In genomic region chr13:9361457-9361856, GRCm38 (mm10) we compare ENCODE assay signal across 24 mouse cellular contexts.
A peak's percentile ranks its signal among the peaks of the same experiment; 100 is the strongest.
DNase-seq lines count a peak whose midpoint lies in the region; ATAC-seq and TF ChIP-seq lines count a peak whose summit lies in the region.
"Had no signal": no experiment of that assay in that cellular context is flagged by ENCODE, and none has a peak within 500 bp of the region (broad histone marks: within the 10 kb centered on the region; RNA-seq: fewer than 3 reads in every experiment).

No protein-coding gene starts in this region.

- no peak overlapping the region for H3K9ac ChIP-seq in embryonic facial prominence, embryonic 14.5 days (ENCODE audit: low read depth, low read length)
- H3K9ac ChIP-seq in limb, embryonic 14.5 days (ENCODE audit: low read depth, low read length, severe bottlenecking): no peak overlapping the region
- H3K9ac ChIP-seq: embryonic facial prominence, embryonic 15.5 days; forebrain, embryonic 13.5 days; intestine, embryonic 15.5 days; liver, embryonic 15.5 days; midbrain, embryonic 13.5 days had no signal

- WGBS in embryonic facial prominence, embryonic 14.5 days: 67% methylated on average over 2 of the region's 2 CpGs
- WGBS in embryonic facial prominence, embryonic 10.5 days: 89% methylated on average over 2 of the region's 2 CpGs
- WGBS in limb, embryonic 14.5 days: 77% methylated on average over 2 of the region's 2 CpGs
- WGBS in limb, embryonic 10.5 days: 86% methylated on average over 2 of the region's 2 CpGs

- no peaks in the 10 kb centered on the region for H3K4me1 ChIP-seq in embryonic facial prominence, embryonic 14.5 days (ENCODE audit: control insufficient read depth, insufficient read depth, low read length)
- H3K4me1 ChIP-seq in embryonic facial prominence, embryonic 10.5 days: no peaks in the 10 kb centered on the region
- 0 out of 2 replicates have a peak, but pooled peaks cover 3% of the 10 kb centered on the region for H3K4me1 ChIP-seq in limb, embryonic 14.5 days (ENCODE audit: control insufficient read depth, insufficient read depth, low read length)
- H3K4me1 ChIP-seq in limb, embryonic 10.5 days: no peaks in the 10 kb centered on the region
- H3K4me1 ChIP-seq: forebrain, embryonic 13.5 days; hindbrain, embryonic 10.5 days; intestine, embryonic 15.5 days; liver, embryonic 15.5 days; megakaryocyte, embryonic 14.5 days had no signal

- H3K36me3 ChIP-seq in embryonic facial prominence, embryonic 14.5 days (ENCODE audit: control insufficient read depth, insufficient read depth, low read length): no peaks in the 10 kb centered on the region
- H3K36me3 ChIP-seq in embryonic facial prominence, embryonic 10.5 days (replicated peaks): no peaks in the 10 kb centered on the region
- no peaks in the 10 kb centered on the region for H3K36me3 ChIP-seq in limb, embryonic 14.5 days (ENCODE audit: control insufficient read depth, insufficient read depth, low read length)
- H3K36me3 ChIP-seq in limb, embryonic 10.5 days: no peaks in the 10 kb centered on the region
- H3K36me3 ChIP-seq: embryonic facial prominence, embryonic 15.5 days; hindbrain, embryonic 10.5 days; intestine, embryonic 15.5 days; liver, embryonic 15.5 days; midbrain, embryonic 13.5 days had no signal

- H3K4me3 ChIP-seq in embryonic facial prominence, embryonic 14.5 days (ENCODE audit: low read depth, low read length): no peak overlapping the region
- H3K4me3 ChIP-seq in embryonic facial prominence, embryonic 10.5 days: no peak overlapping the region
- H3K4me3 ChIP-seq in limb, embryonic 14.5 days (replicated peaks; ENCODE audit: low read length): no peak overlapping the region
- no peak overlapping the region for H3K4me3 ChIP-seq in limb, embryonic 10.5 days
- H3K4me3 ChIP-seq: embryonic facial prominence, embryonic 15.5 days; forebrain, embryonic 13.5 days; hindbrain, embryonic 10.5 days; intestine, embryonic 15.5 days; liver, embryonic 15.5 days; megakaryocyte, embryonic 14.5 days; midbrain, embryonic 13.5 days had no signal

- H3K27ac ChIP-seq in embryonic facial prominence, embryonic 14.5 days (replicated peaks; ENCODE audit: low read depth, low read length): no peak overlapping the region
- no peak overlapping the region for H3K27ac ChIP-seq in embryonic facial prominence, embryonic 10.5 days (replicated peaks)
- no peak overlapping the region for H3K27ac ChIP-seq in limb, embryonic 14.5 days (replicated peaks; ENCODE audit: low read depth, low read length)
- H3K27ac ChIP-seq in limb, embryonic 10.5 days: no peak overlapping the region
- H3K27ac ChIP-seq: embryonic facial prominence, embryonic 15.5 days; forebrain, embryonic 13.5 days; hindbrain, embryonic 10.5 days; intestine, embryonic 15.5 days; liver, embryonic 15.5 days; midbrain, embryonic 13.5 days had no signal

- no peak overlapping the region for H3K4me2 ChIP-seq in embryonic facial prominence, embryonic 14.5 days (ENCODE audit: low read depth, low read length)
- H3K4me2 ChIP-seq in limb, embryonic 14.5 days (replicated peaks; ENCODE audit: low read depth, low read length, severe bottlenecking): no peak overlapping the region
- H3K4me2 ChIP-seq: embryonic facial prominence, embryonic 15.5 days; forebrain, embryonic 13.5 days; intestine, embryonic 15.5 days; liver, embryonic 15.5 days; midbrain, embryonic 13.5 days had no signal

- no peak for TF ChIP-seq POLR2A in limb, embryonic 14.5 days (IDR thresholded peaks at IDR 0.05; ENCODE audit: borderline replicate concordance, extremely low read depth, insufficient read depth, insufficient read length)

- ATAC-seq in embryonic facial prominence, embryonic 14.5 days (ENCODE audit: low read depth): no peak
- ATAC-seq in limb, embryonic 14.5 days (ENCODE audit: low FRiP score, low read depth): no peak
- ATAC-seq: forebrain, embryonic 13.5 days; hindbrain, embryonic 16.5 days; intestine, embryonic 15.5 days; midbrain, embryonic 13.5 days had no signal

- H3K9me3 ChIP-seq in embryonic facial prominence, embryonic 14.5 days (ENCODE audit: control insufficient read depth, low read length): no peaks in the 10 kb centered on the region
- H3K9me3 ChIP-seq in embryonic facial prominence, embryonic 10.5 days: no peaks in the 10 kb centered on the region
- no peaks in the 10 kb centered on the region for H3K9me3 ChIP-seq in limb, embryonic 14.5 days (ENCODE audit: control insufficient read depth, low read length)
- no peaks in the 10 kb centered on the region for H3K9me3 ChIP-seq in limb, embryonic 10.5 days (replicated peaks)
- H3K9me3 ChIP-seq: embryonic facial prominence, embryonic 15.5 days; forebrain, embryonic 13.5 days; hindbrain, embryonic 10.5 days; intestine, embryonic 15.5 days; liver, embryonic 15.5 days; megakaryocyte, embryonic 14.5 days; midbrain, embryonic 13.5 days had no signal

- H3K27me3 ChIP-seq in embryonic facial prominence, embryonic 14.5 days (replicated peaks; ENCODE audit: control insufficient read depth, insufficient read depth, low read length): no peaks in the 10 kb centered on the region
- H3K27me3 ChIP-seq in embryonic facial prominence, embryonic 10.5 days (replicated peaks; ENCODE audit: low read depth, poor library complexity, severe bottlenecking): no peaks in the 10 kb centered on the region
- no peaks in the 10 kb centered on the region for H3K27me3 ChIP-seq in limb, embryonic 14.5 days (ENCODE audit: control insufficient read depth, insufficient read depth, low read length)
- H3K27me3 ChIP-seq in limb, embryonic 10.5 days (ENCODE audit: low read depth, poor library complexity, severe bottlenecking): no peaks in the 10 kb centered on the region
- H3K27me3 ChIP-seq: embryonic facial prominence, embryonic 15.5 days; forebrain, embryonic 13.5 days; intestine, embryonic 15.5 days; liver, embryonic 15.5 days; megakaryocyte, embryonic 14.5 days; midbrain, embryonic 13.5 days had no signal

- DNase-seq in embryonic facial prominence, embryonic 14.5 days (ENCODE audit: low spot score): peak; percentile 52
- DNase-seq in embryonic facial prominence, embryonic 10.5 days (ENCODE audit: low spot score): no peak
- peak; percentile 44 for DNase-seq in limb, embryonic 14.5 days (ENCODE audit: low spot score)
- no peak for DNase-seq in limb, embryonic 10.5 days (ENCODE audit: low spot score)
- peak; percentile 48 for DNase-seq in adipocyte (ENCODE audit: low spot score)
- DNase-seq in heart, adult 11 months: no peak
- no peak for DNase-seq in retina, postnatal 1 day
- DNase-seq: adrenal gland, adult 2 months; cerebellum, adult 11 months; heart, postnatal 14 days; kidney, adult 8-10 months; kidney, postnatal 10 days; layer of hippocampus, adult 9-11 months; lung, postnatal 36 days; right cerebral cortex, postnatal 14 days; thymus, postnatal 14 days had no signal

Comparison
In these comparisons a context has a peak if more than half of its experiments do, and no peak if none do; other contexts are left out.
1. DNase-seq: peak in embryonic facial prominence, embryonic 14.5 days (single experiment), limb, embryonic 14.5 days (single experiment) and adipocyte (single experiment); none in embryonic facial prominence, embryonic 10.5 days (single experiment), limb, embryonic 10.5 days (single experiment), heart, adult 11 months (single experiment) and retina, postnatal 1 day (single experiment).